8 mouse cellular contexts compared by ENCODE assay signal in genomic region chr12:17176757-17177092, GRCm38 (mm10). TPM values are rescaled to one million over a fixed set of nuclear protein-coding genes. Genes with fewer than 3 reads are reported as not detected.
DNase-seq lines count a peak whose midpoint lies in the region; ATAC-seq and TF ChIP-seq lines count a peak whose summit lies in the region.

TSS of gene Kcnf1 (minus strand) at chr12:17176888.

- whole genome bisulfite sequencing in heart, embryonic 10.5 days, result 33% methylated on average over 4 of the region's 4 CpGs
- 16% methylated on average over 4 of the region's 4 CpGs for WGBS in limb, embryonic 13.5 days
- WGBS in stomach, postnatal 0 days, result 46% methylated on average over 4 of the region's 4 CpGs

- H3K4me1 ChIP-seq in heart, embryonic 10.5 days, result peaks cover 29% of the 10 kb centered on the region
- H3K4me1 ChIP-seq in limb, embryonic 13.5 days, result peaks cover 10% of the 10 kb centered on the region
- H3K4me1 ChIP-seq in stomach, postnatal 0 days (replicated peaks; ENCODE audit: control insufficient read depth, insufficient read depth), result 0 out of 2 replicates have a peak, but pooled peaks cover 2% of the 10 kb centered on the region

- H3K4me2 ChIP-seq in limb, embryonic 13.5 days (replicated peaks), result peak within 1 kb of the TSS; percentile 99
- H3K4me2 ChIP-seq in stomach, postnatal 0 days (replicated peaks; ENCODE audit: low read depth), result peak within 1 kb of the TSS; percentile 84

- peak; percentile 5; the same call in 1 of the 2 replicates for ATAC-seq in limb, embryonic 13.5 days (ENCODE audit: low FRiP score, low read depth)
- peak; percentile 6; the same call in 1 of the 2 replicates for ATAC-seq in stomach, postnatal 0 days (ENCODE audit: low FRiP score, low TSS enrichment)

- peak within 1 kb of the TSS; percentile 67 for H3K4me3 ChIP-seq in heart, embryonic 10.5 days
- H3K4me3 ChIP-seq in limb, embryonic 13.5 days, result peak within 1 kb of the TSS; percentile 55
- peak within 1 kb of the TSS; percentile 45 for H3K4me3 ChIP-seq in stomach, postnatal 0 days (ENCODE audit: low read depth, low read length)

- peak within 1 kb of the TSS; percentile 73 for H3K9ac ChIP-seq in limb, embryonic 13.5 days
- H3K9ac ChIP-seq in stomach, postnatal 0 days (ENCODE audit: low read length), result peak within 1 kb of the TSS; percentile 18; the same call in 1 of the 2 replicates

- TF ChIP-seq CTCF in stomach, postnatal 0 days (IDR thresholded peaks at IDR 0.05; ENCODE audit: low read depth), result no peak

- no peaks in the 10 kb centered on the region for H3K9me3 ChIP-seq in heart, embryonic 10.5 days
- no peaks in the 10 kb centered on the region for H3K9me3 ChIP-seq in limb, embryonic 13.5 days
- H3K9me3 ChIP-seq in stomach, postnatal 0 days (ENCODE audit: control insufficient read depth, low read length), result no peaks in the 10 kb centered on the region

- H3K27ac ChIP-seq in heart, embryonic 10.5 days, result peak within 1 kb of the TSS; percentile 65
- no peak within 1 kb of the TSS for H3K27ac ChIP-seq in limb, embryonic 13.5 days
- no peak within 1 kb of the TSS for H3K27ac ChIP-seq in stomach, postnatal 0 days (replicated peaks)

- no peak for TF ChIP-seq EP300 in stomach, postnatal 0 days (optimal IDR thresholded peaks at IDR 0.05)

- H3K27me3 ChIP-seq in heart, embryonic 10.5 days (ENCODE audit: insufficient read depth, poor library complexity, severe bottlenecking), result peaks cover 45% of the 10 kb centered on the region
- peaks cover 43% of the 10 kb centered on the region for H3K27me3 ChIP-seq in limb, embryonic 13.5 days
- H3K27me3 ChIP-seq in stomach, postnatal 0 days (ENCODE audit: control insufficient read depth, insufficient read depth, low read length), result no peaks in the 10 kb centered on the region

- no peaks in the 10 kb centered on the region for H3K36me3 ChIP-seq in heart, embryonic 10.5 days
- H3K36me3 ChIP-seq in limb, embryonic 13.5 days, result no peaks in the 10 kb centered on the region
- H3K36me3 ChIP-seq in stomach, postnatal 0 days (ENCODE audit: control insufficient read depth, insufficient read depth, low read length), result no peaks in the 10 kb centered on the region

- no peak for DNase-seq in heart, embryonic 10.5 days (ENCODE audit: low spot score)
- no peak for DNase-seq in heart, adult 11 months
- no peak for DNase-seq in urinary bladder, adult 2 months (ENCODE audit: low spot score)
- DNase-seq in urinary bladder, postnatal 25 days (ENCODE audit: low spot score), result no peak
- no peak for DNase-seq in stomach, postnatal 0 days (ENCODE audit: low spot score)
- DNase-seq in cerebellum, adult 11 months, result no peak
- no peak for DNase-seq in MN1 (ENCODE audit: low spot score)

RNA-seq across cellular contexts. Expression of gene Kcnf1, which starts in this region (rescaled TPM):
- polyA plus RNA-seq in heart, embryonic 10.5 days (2016; fragmentation: Nextera tagmentation; extraction: Ambion mirVana), result 0.85 and 1.1 TPM in 2 replicates
- 64.0 and 68.7 TPM in 2 replicates for polyA plus RNA-seq in urinary bladder, adult 2 months (2012; rRNA removed)
- polyA plus RNA-seq in limb, embryonic 13.5 days (2015; fragmentation: Nextera tagmentation; extraction: Ambion mirVana), result 0.63 and 0.80 TPM in 2 replicates
- polyA plus RNA-seq in stomach, postnatal 0 days (2015; fragmentation: Nextera tagmentation; extraction: Ambion mirVana), result 0.59 and 0.70 TPM in 2 replicates

Comparison
In these comparisons a context has a peak if more than half of its experiments do, and no peak if none do; other contexts are left out.
1. RNA of gene Kcnf1 (polyA plus RNA-seq): 64.0 to 68.7 TPM in urinary bladder, adult 2 months; 0.85 to 1.1 TPM in heart, embryonic 10.5 days, 0.63 to 0.80 TPM in limb, embryonic 13.5 days and 0.59 to 0.70 TPM in stomach, postnatal 0 days; every median in the first group is over 10 times any median in the second.
2. Peak in ATAC-seq, H3K4me3 ChIP-seq, H3K9ac ChIP-seq and H3K4me2 ChIP-seq in limb, embryonic 13.5 days; RNA of the gene not detected or under 1 TPM.
3. Peak in ATAC-seq, H3K4me3 ChIP-seq, H3K9ac ChIP-seq and H3K4me2 ChIP-seq in stomach, postnatal 0 days; RNA of the gene not detected or under 1 TPM.
4. Peak in every context shown above with its lines, with median percentiles within 50 percentile points of each other: H3K4me3 ChIP-seq.